Mouse (Mus musculus) limb, embryonic 13.5 days (tissue): ENCODE measurements around the gene Pgm2l1. TPM values are rescaled to one million over a fixed set of nuclear protein-coding genes. Genes with fewer than 3 reads are reported as not detected.

Experiments
- ATAC-seq: fragments of 200-750 bp; cut with Nextera tagmentation; 2 replicates; pipeline ENCODE4 v1.8.0; 2017; ENCODE audit warnings: low read depth, moderate number of reproducible peaks, moderate TSS enrichment; ENCODE audit not compliant: low FRiP score
- H3K27ac ChIP-seq: fragments of 300-500 bp; sonication (generic); 2 replicates; pipeline ENCODE4 v1.5.1; 2015; ENCODE audit warnings: inconsistent platforms, mild to moderate bottlenecking, moderate library complexity
- H3K27me3 ChIP-seq: fragments of 300-500 bp; sonication (generic); 2 replicates; pipeline ENCODE4 v1.6.1; 2015; ENCODE audit warnings: mild to moderate bottlenecking, inconsistent platforms
- H3K36me3 ChIP-seq: fragments of 300-500 bp; sonication (generic); 2 replicates; pipeline ENCODE4 v1.6.1; 2015; ENCODE audit warnings: inconsistent platforms, mild to moderate bottlenecking, moderate library complexity
- H3K4me1 ChIP-seq: fragments of 300-500 bp; sonication (generic); 2 replicates; pipeline ENCODE4 v1.6.1; 2015; ENCODE audit warnings: inconsistent platforms
- H3K4me2 ChIP-seq: fragments of 300-500 bp; sonication (generic); replicated peaks from 2 replicates; pipeline ENCODE4 v1.6.1; 2015; ENCODE audit warnings: inconsistent platforms, mild to moderate bottlenecking, moderate library complexity
- H3K4me3 ChIP-seq: fragments of 300-500 bp; sonication (generic); 2 replicates; pipeline ENCODE4 v1.5.1; 2015; ENCODE audit warnings: moderate library complexity, mild to moderate bottlenecking, inconsistent platforms
- H3K9ac ChIP-seq: fragments of 300-500 bp; sonication (generic); 2 replicates; pipeline ENCODE4 v1.6.1; 2015; ENCODE audit warnings: mild to moderate bottlenecking, inconsistent platforms
- H3K9me3 ChIP-seq: fragments of 300-500 bp; sonication (generic); 2 replicates; pipeline ENCODE4 v1.6.1; 2016; ENCODE audit warnings: inconsistent platforms
- WGBS: fragments of 180-500 bp; shearing (Covaris S2); methylation state at CpG from one replicate; pipeline ENCODE4 v1.1.7; 2015; 5-methylcytosine and 5-hydroxymethylcytosine counted together
- polyA plus RNA-seq: library from polyadenylated mRNA; unstranded; fragments of >200 nt; fragmentation: Nextera tagmentation; extraction: Ambion mirVana; gene quantifications from 2 replicates; pipeline ENCODE4 v1.2.1, GENCODE M21; 2015

The Pgm2l1 gene
- polyA plus RNA-seq, 1 experiment from 2014 or later: 4.3 TPM

- no peak overlapping the region for H3K4me2 ChIP-seq
- no peak overlapping the region for H3K27ac ChIP-seq
- H3K27me3 ChIP-seq: no peaks in the 10 kb centered on the region
- H3K9ac ChIP-seq: no peak overlapping the region
- H3K36me3 ChIP-seq: no peaks in the 10 kb centered on the region
- no peaks in the 10 kb centered on the region for H3K9me3 ChIP-seq
- no peak overlapping the region for H3K4me3 ChIP-seq
- 62% methylated on average over 3 of the region's 3 CpGs for WGBS
- H3K4me1 ChIP-seq: peaks cover 9% of the 10 kb centered on the region; the same call in 1 of the 2 replicates
- ATAC-seq: no peak
Measured at GRCm38 (mm10) chr7:100203616-100204015, 23.6 kb upstream of the Pgm2l1 start.

GRCm38 (mm10) chr7:100204871-100205270, 22.3 kb upstream of the Pgm2l1 start:
- Histone ChIP-seq H3K27ac (no peak overlapping the region), H3K4me3 (no peak overlapping the region), H3K9me3 (no peaks in the 10 kb centered on the region), H3K27me3 (no peaks in the 10 kb centered on the region), H3K9ac (no peak overlapping the region), H3K4me2 (no peak overlapping the region), H3K36me3 (no peaks in the 10 kb centered on the region), H3K4me1 (peaks cover 9% of the 10 kb centered on the region; the same call in 1 of the 2 replicates)
- 33% methylated on average over 6 of the region's 6 CpGs for WGBS
- no peak for ATAC-seq

GRCm38 (mm10) chr7:100206144-100206543, 21.1 kb upstream of the Pgm2l1 start:
- ATAC-seq: no peak

GRCm38 (mm10) chr7:100207886-100208285, 19.3 kb upstream of the Pgm2l1 start:
- no peak overlapping the region for H3K27ac ChIP-seq
- H3K27me3 ChIP-seq: no peaks in the 10 kb centered on the region
- H3K4me1 ChIP-seq: no peaks in the 10 kb centered on the region
- H3K9me3 ChIP-seq: no peaks in the 10 kb centered on the region
- ATAC-seq: no peak
- no peaks in the 10 kb centered on the region for H3K36me3 ChIP-seq
- H3K4me3 ChIP-seq: no peak overlapping the region
- H3K9ac ChIP-seq: no peak overlapping the region
- no peak overlapping the region for H3K4me2 ChIP-seq

More at GRCm38 (mm10) chr7:100206144-100206543, 21.1 kb upstream of the Pgm2l1 start:
- H3K4me1 ChIP-seq: peaks cover 9% of the 10 kb centered on the region; the same call in 1 of the 2 replicates
- WGBS: 95% methylated on average over 2 of the region's 2 CpGs
- no peak overlapping the region for H3K27ac ChIP-seq
- H3K9ac ChIP-seq: no peak overlapping the region
- no peaks in the 10 kb centered on the region for H3K9me3 ChIP-seq
- H3K27me3 ChIP-seq: no peaks in the 10 kb centered on the region
- no peak overlapping the region for H3K4me3 ChIP-seq
- no peak overlapping the region for H3K4me2 ChIP-seq
- H3K36me3 ChIP-seq: no peaks in the 10 kb centered on the region

- Histone ChIP-seq H3K4me3 (no peak overlapping the region), H3K4me2 (no peak overlapping the region), H3K9ac (no peak overlapping the region), H3K27ac (no peak overlapping the region), H3K9me3 (no peaks in the 10 kb centered on the region), H3K4me1 (peaks cover 19% of the 10 kb centered on the region), H3K36me3 (no peaks in the 10 kb centered on the region), H3K27me3 (peaks cover 1% of the 10 kb centered on the region; the same call in 1 of the 2 replicates)
- 74% methylated on average over 4 of the region's 4 CpGs for WGBS
- no peak for ATAC-seq
Measured at GRCm38 (mm10) chr7:100214310-100214709, 12.9 kb upstream of the Pgm2l1 start.

- H3K4me1 ChIP-seq: peaks cover 19% of the 10 kb centered on the region
- no peak for ATAC-seq
- H3K9ac ChIP-seq: no peak overlapping the region
- no peak overlapping the region for H3K4me3 ChIP-seq
- H3K27ac ChIP-seq: no peak overlapping the region
- WGBS: 72% methylated on average over 6 of the region's 6 CpGs
- H3K9me3 ChIP-seq: no peaks in the 10 kb centered on the region
- no peak overlapping the region for H3K4me2 ChIP-seq
- peaks cover 2% of the 10 kb centered on the region; the same call in 1 of the 2 replicates for H3K27me3 ChIP-seq
- H3K36me3 ChIP-seq: no peaks in the 10 kb centered on the region
Measured at GRCm38 (mm10) chr7:100215116-100215732, 12.0 kb upstream of the Pgm2l1 start.

- Histone ChIP-seq H3K4me3 (no peak overlapping the region), H3K9me3 (no peaks in the 10 kb centered on the region), H3K27me3 (peaks cover 2% of the 10 kb centered on the region; the same call in 1 of the 2 replicates), H3K27ac (no peak overlapping the region), H3K36me3 (no peaks in the 10 kb centered on the region), H3K4me1 (peaks cover 19% of the 10 kb centered on the region), H3K4me2 (no peak overlapping the region), H3K9ac (no peak overlapping the region)
- ATAC-seq: no peak
- 71% methylated on average over 10 of the region's 10 CpGs for WGBS
Measured at GRCm38 (mm10) chr7:100215976-100216375, 11.2 kb upstream of the Pgm2l1 start.

- Histone ChIP-seq H3K27ac (no peak overlapping the region), H3K9me3 (no peaks in the 10 kb centered on the region), H3K36me3 (no peaks in the 10 kb centered on the region), H3K4me3 (no peak overlapping the region), H3K4me2 (no peak overlapping the region), H3K9ac (no peak overlapping the region), H3K4me1 (peaks cover 19% of the 10 kb centered on the region), H3K27me3 (peaks cover 2% of the 10 kb centered on the region; the same call in 1 of the 2 replicates)
- 77% methylated on average over 9 of the region's 9 CpGs for WGBS
- ATAC-seq: peak; percentile 57
Measured at GRCm38 (mm10) chr7:100216601-100217565, 10.3 kb upstream of the Pgm2l1 start.

GRCm38 (mm10) chr7:100227896-100228525, 817 bp downstream of the Pgm2l1 start:
- H3K9ac ChIP-seq: peak overlapping the region; percentile 84
- peaks cover 11% of the 10 kb centered on the region for H3K4me1 ChIP-seq
- peak; percentile 51 for ATAC-seq
- H3K27ac ChIP-seq: peak overlapping the region; percentile 72
- peak overlapping the region; percentile 77 for H3K4me3 ChIP-seq
- no peaks in the 10 kb centered on the region for H3K27me3 ChIP-seq
- H3K36me3 ChIP-seq: no peaks in the 10 kb centered on the region
- H3K9me3 ChIP-seq: no peaks in the 10 kb centered on the region
- 1% methylated on average over 23 of the region's 23 CpGs for WGBS
- H3K4me2 ChIP-seq: peak overlapping the region; percentile 90

- 72% methylated on average over 3 of the region's 3 CpGs for WGBS
- no peak overlapping the region for H3K27ac ChIP-seq
- no peak overlapping the region for H3K9ac ChIP-seq
- no peaks in the 10 kb centered on the region for H3K27me3 ChIP-seq
- peak overlapping the region; percentile 90 for H3K4me2 ChIP-seq
- peak overlapping the region; percentile 77; the same call in 1 of the 2 replicates for H3K4me3 ChIP-seq
- peaks cover 11% of the 10 kb centered on the region for H3K4me1 ChIP-seq
- H3K9me3 ChIP-seq: no peaks in the 10 kb centered on the region
- no peak for ATAC-seq
- 0 out of 2 replicates have a peak, but pooled peaks cover 2% of the 10 kb centered on the region for H3K36me3 ChIP-seq
Measured at GRCm38 (mm10) chr7:100228957-100229356, 1.8 kb downstream of the Pgm2l1 start.

- H3K4me2 ChIP-seq: no peak overlapping the region
- no peak for ATAC-seq
- H3K9ac ChIP-seq: no peak overlapping the region
- H3K4me3 ChIP-seq: no peak overlapping the region
- no peaks in the 10 kb centered on the region for H3K27me3 ChIP-seq
- WGBS: 90% methylated on average over 1 of the region's 1 CpGs
- peaks cover 11% of the 10 kb centered on the region for H3K4me1 ChIP-seq
- 0 out of 2 replicates have a peak, but pooled peaks cover 3% of the 10 kb centered on the region for H3K36me3 ChIP-seq
- H3K9me3 ChIP-seq: no peaks in the 10 kb centered on the region
- H3K27ac ChIP-seq: no peak overlapping the region
Measured at GRCm38 (mm10) chr7:100230646-100231045, 3.5 kb downstream of the Pgm2l1 start.

GRCm38 (mm10) chr7:100231661-100232060, 4.5 kb downstream of the Pgm2l1 start:
- Histone ChIP-seq H3K27me3 (no peaks in the 10 kb centered on the region), H3K9me3 (no peaks in the 10 kb centered on the region), H3K27ac (no peak overlapping the region), H3K36me3 (0 out of 2 replicates have a peak, but pooled peaks cover 3% of the 10 kb centered on the region), H3K4me3 (no peak overlapping the region), H3K4me2 (no peak overlapping the region), H3K4me1 (peaks cover 11% of the 10 kb centered on the region), H3K9ac (no peak overlapping the region)
- ATAC-seq: no peak
- WGBS: 26% methylated on average over 1 of the region's 1 CpGs
